Mouse (Mus musculus) adrenal gland, postnatal 36 days (tissue): ENCODE measurements at regions not wholly inside any gene's neighbourhood (a gene's known extent, or its start where the extent isn't known, plus 50 kb on each side); places are given as distances from the start of the nearest gene placed in this dataset.

ENCODE experiments used
- DNase-seq, 2 experiments: peaks; one replicate each; pipeline ENCODE4 v3.0.0; 2021; ENCODE audit warnings: mixed read lengths in 1 of 2

DNA sequence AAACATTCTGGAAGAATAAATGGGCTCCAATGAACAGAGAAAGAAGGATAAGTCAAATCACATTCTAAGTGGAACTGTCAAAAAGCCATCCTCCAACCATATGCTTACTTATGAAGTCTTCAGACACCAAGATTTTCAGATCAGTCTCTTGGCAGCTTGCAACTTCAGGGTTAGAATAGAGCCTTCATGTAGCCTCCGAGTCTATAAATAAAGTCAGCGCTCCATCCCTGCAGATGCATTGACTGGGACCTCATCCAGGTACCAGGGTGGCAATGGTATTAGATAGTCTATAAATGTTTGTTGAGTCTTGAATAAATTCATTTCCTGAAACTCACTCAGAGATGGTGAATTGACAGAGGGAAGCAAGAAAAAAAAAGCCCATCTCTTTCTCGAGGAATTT is 107.2 kb upstream of the Eepd1 start:
- DNase-seq, result no peak

DNA sequence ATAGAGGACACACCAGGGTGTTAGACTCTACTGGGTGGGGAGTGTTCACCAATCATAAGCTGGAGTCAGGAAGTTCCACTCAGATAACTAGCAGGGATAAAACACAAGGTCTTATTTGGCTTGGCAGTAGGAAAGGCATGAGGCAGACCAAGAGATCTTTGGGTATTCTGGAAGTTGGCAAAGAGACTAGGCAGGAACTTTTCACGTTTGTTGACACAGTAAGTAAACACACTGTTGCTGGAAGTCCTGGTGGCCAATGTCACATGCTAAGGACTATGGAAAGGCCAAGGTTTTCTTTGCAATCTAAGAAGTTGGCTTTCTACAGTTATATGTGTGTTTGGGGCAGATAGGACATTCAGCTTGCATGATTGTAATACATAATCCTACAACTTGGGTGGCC is 105.1 kb upstream of the Eepd1 start:
- no peak for DNase-seq

DNA sequence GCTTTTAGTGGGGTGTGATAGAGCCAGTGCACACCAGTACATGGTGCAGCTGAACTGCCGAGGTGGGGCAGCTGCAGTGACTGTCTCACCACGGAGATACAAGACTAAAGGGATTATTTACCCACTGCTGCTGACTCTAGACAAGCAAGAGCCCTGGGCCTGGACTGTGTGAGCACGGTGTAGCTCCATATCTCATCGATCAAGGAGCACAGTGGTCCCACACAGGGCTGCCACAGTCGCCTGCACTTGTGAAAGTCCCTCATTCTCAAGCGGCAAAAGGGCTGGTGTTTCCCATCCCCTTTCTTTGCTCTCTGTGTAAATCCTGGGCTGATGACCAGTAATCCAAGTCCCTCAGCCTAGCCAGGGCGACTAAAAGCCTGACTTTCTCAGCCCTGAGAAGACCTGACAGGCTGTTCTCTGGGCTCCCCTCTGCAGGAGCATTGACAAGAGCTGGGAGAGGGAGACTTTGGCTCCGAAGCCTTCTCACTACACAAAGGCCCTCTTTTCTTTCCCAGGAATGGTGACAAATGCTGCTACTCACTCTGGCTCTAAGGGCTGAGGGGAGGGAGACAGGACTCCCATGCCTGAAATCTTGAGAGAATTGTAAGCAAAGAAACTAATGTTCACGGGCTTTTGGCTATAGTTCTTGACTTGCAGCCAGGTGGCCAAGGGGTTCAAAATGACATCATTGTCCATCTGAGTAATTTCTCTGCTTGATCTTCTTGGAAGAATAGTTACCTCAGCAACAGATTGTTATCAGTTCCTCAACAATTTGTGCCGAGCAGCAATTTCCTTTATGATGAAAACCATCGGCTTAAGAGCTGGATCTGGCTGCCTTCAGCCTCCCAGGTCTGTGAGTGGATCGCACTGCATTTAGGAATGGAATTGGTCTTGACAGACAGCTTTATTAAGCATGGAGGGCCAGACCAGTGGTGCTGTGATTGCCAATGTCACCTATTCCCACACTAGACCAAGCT is 103.3 kb upstream of the Eepd1 start:
- DNase-seq, result peak in 1 of 2 experiments; percentile 2

DNA sequence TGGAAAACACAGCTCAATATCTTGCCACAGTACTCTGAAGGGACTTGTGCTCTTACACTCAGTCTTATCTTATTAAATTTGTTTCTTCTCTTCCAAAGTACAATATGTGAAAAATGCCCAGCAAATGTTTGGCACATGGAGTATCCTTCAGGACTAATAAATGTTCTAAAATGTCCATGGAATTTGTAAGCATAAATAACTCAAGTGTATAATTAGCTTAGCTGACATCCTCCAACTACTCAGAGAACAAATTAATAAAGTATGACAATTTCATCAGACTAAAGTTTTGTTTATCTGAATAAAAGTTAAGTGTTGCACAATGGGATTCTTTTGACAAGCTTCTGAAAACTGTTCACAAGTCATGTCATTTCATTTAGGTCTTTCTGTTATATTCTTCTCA is 96.0 kb upstream of the Eepd1 start:
- DNase-seq, result no peak

DNA sequence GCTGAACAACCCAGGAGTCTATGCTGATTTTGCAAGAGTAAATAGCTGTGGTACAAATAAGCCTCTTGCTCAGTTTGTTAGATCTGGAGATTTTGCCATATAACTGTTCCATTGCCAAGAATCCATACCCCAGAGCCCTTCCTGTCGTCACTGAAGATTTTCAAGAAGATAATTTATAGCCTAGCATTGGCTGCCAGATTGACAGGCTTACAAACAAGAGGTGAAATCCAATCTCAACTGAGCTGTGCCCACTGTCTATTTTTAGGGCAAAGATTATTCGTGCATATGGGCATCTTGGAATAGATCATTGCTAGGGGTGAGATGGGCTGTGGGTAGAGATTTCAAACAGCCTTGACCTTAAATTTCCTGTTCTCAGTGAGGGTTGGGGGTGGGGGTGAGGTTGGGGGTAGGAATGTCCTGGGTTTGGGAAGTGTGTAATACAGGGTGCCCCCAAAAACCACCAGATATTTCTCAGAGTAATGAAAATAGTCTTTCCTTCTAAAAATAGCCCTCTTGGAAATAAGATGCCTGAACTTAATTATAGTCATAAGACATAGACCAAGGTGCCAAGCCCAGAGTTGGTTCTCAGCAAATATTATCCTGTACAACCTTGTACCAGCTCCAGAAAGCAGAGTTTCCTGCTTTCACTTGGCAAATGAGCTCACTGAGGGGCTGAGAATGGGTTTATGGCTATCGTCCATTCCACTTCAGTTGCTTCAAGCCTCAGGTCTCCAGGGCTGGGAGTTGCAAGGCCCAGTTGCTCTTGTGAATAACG is 93.3 kb upstream of the Eepd1 start:
- no peak for DNase-seq

DNA sequence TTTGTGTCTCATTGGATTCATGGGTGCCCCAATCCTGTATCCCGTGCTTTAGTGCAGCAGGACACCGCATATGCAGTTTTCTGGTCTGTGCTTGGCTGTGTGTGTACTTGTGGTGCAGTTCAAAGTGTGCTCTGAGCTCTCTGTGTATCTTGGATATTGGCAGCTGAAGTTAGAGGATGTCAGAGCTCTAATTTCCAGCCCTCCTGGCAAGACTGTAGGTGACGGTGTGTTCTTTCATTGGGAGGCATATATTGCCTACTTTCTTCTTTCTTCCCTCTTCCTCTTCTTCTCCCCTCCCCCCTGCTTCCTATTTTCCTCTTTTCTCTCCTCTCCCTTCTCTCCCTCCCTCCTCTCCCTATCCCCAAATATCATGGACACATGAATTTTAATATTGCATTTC is 92.0 kb upstream of the Eepd1 start:
- DNase-seq, result no peak

DNA sequence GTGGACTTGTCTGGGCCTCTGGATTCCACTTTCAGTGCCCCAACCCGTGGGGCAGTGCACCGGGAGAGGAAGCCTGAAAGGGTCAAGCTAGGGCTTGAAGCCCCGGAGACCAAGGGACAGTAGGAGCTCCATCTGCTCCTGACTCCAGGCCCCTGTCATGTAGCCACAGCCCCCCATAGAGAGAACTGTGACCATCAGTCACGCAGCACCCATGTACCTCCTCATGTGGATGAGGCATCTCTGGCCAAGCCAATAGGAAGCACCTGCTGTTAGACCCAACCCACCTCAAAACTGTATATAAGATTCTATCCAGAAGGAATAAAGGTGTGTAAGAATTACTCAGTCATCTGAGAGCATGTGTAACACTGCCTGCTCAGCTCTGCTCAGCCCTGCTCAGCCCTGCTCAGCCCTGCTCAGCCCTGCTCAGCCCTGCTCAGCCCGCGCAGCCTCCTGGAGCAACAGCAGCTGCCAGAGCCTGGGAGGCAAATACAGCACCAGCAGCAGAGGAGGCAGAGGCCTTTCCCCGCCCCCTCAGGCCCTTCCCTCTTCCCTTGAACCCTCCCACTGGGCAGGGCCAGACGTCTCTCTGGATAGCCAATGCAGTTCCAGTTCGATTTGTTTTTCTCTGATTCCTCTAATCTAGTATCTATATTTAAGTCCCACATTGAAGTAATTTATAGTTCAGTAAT is 80.6 kb upstream of the Eepd1 start:
- peak; percentile 45 to 50 for DNase-seq

DNA sequence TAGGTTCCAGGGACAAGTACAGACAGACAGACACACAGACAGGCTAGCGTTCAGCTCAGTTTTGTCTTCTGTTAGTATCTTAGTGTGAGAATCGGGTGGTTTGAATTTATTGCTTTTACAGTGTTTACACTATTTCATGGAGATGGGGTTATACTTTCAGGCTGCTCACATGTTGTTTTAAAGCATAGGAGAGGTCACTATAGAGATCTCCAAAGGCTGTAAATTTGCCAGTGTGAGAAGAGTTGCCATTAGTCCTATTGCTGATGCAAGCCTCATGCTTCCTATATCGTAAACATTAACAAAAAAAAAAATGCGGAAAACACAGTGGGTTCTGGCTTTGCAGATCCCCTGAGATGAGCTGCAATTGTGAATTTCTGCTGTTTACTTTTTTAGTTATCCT is 75.5 kb upstream of the Eepd1 start:
- no peak for DNase-seq

DNA sequence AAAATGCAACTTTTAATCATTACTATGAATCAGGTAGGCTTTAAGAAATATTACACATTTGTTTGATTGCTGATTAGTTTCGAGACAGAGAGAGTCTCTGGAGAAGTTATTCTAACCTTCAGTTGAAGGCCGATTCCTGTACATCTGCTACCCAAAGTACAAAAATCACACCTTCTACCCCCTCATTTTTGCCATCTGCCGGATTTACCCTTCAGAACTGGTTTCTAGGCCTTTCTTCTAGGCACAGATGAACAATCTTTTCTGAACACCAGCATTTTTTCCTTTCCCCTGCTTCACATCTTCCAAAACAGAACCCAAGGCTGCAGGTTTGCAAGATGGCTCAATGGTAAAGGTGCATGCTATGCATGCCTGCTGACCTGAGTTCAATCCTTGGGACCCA is 72.8 kb upstream of the Eepd1 start:
- DNase-seq, result no peak

DNA sequence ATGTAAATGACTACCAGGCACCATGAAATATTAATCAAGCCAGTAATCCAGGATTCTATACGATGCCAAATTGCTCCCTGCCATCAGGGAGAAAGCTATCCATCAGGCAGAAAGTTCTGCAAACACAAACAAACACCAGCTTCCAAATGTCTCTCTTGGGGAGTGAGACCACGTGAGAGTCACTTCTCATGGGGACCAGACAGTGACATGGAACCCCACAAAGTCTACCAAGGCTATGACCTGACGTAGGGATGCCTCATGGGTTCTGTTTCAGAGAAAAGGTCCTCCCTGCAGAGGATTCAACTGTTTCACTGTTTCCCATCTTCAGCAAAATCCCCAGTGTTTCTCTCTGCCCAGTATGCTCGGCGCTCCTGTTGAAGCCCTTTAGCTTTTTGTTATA is 71.6 kb upstream of the Eepd1 start:
- no peak for DNase-seq

DNA sequence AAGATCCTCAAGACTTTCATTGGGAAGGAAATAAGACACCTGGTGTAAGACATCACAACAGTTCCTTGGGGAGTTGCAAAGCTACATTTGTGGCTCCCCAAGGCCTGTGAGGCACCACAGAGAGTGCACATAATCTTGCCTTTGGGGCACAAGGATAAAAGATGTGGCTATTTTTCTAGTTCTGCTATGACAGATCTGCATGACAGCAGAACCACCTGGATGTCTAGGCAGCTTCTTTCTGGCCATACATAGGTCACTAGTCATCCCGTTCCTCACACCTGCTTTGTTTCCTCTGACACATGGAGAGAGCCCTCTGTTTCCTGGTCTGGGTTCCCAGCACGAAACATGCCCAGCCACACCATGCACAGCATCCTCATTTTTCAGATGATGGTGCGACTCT is 67.5 kb upstream of the Eepd1 start:
- no peak for DNase-seq

DNA sequence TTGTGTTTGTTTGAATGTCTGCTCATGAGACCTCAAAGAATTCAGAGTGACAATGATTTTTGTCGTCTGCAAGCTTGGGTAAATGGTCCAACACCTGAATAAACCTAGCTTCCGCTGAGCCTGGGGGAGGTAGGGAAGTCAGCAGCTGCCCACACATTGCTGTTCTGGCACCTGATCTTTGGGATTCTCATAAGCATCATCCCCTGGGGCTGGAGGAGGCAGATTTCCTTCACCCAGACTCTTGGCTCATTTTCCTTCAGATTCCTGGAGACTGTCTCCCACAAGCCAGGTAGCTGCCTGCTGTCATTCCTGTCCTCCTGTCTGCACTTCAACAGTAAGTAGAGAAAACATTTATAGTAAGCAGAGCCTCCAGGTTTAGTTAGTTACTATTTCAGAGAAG is 67.0 kb upstream of the Eepd1 start:
- no peak for DNase-seq

DNA sequence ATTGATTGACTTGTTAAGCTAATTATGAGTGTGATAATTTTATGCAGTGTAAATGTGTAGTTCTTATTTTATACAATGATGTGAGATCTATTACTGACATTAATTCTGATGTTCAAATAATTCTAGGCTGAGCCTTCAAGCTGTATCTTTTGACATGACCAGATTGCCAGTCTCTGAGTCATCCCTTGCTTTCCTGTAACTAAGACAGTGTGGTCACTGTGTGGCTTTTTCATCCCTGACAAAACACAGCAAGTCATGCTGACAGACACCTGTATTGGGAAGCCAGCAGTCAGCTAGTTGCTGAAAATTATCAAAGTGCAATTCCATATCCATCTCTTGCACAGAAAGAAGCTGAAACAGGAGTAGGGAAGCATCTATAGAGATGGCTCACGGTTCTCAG is 54.4 kb upstream of the Eepd1 start:
- DNase-seq, result no peak

DNA sequence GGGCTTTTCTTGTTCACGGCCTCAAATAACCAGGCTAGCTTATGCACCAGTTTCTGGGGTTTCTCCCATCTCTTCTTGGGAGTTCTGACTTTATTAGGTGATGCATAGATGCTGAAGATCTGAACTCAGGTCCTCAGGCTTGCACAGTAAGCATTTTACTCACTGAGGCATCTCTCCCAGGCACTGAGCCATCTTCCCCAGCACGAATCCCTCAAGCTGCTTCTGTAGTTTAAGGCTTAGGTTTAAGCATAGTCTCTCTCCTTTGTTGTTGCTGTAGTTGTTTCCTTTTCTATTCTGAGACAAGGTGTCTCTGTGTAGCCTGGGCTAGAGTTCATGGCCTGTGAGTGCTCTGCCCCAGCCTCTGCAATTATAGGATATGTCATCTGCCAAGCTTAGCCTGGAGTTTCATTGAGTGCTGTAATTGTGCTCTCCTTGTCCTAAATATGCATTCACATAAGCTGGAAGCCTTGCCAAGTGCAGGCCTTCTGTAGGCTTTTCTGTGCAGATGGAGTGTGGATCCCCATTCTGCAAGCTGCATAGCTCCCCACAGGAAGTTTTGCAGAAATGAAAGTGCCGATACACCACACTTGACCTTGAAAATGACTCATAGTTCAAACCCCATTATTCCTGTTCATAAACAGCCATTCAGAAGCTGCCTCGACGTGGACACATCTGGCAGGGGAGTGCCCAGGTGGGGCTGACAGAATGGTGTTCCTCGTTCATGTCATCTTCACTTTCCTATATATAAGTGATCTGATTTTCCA is 51.7 kb upstream of the Eepd1 start:
- peak in 1 of 2 experiments; percentile 8 for DNase-seq
